ENCODE assay signal across 8 mouse cellular contexts in the genomic region with DNA sequence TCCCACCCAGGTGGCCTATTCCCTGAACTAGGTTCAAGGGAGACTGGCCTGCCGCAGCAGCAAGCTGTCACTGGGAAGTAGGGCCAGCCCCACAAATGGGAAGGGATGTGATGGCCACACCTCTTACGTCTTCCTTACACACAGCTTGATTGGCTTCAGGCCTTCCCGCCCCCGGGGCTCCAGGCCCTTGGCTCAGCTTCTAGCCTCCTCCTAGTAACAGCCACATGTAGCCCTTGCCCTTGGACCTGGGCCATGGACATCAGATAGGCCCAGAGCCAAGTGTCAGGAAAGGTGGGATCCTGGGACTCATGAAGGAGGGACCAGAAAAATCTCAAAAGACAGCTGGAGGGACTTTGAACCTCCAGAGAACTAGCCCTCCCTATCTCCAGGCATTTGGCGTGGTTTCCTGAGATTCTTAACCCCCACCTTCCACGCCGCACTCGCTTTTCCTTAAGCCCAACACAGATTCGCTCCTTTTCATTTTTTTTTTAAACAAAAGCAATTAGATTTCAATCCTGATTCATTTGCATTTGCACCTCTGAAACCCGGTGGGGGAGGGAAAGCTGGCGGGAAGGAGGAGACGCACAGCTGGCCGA. TPM values are rescaled to one million over a fixed set of nuclear protein-coding genes. Genes with fewer than 3 reads are reported as not detected.
A peak's percentile ranks its signal among the peaks of the same experiment; 100 is the strongest.
DNase-seq lines count a peak whose midpoint lies in the region; ATAC-seq and TF ChIP-seq lines count a peak whose summit lies in the region.

No protein-coding gene starts in this region.

- no peak overlapping the region for H3K9ac ChIP-seq in liver, embryonic 12.5 days
- peak overlapping the region; percentile 49 for H3K9ac ChIP-seq in neural tube, embryonic 15.5 days (replicated peaks)

- H3K27ac ChIP-seq in testis, adult 2 months (ENCODE audit: control insufficient read depth, insufficient read depth, low read depth, low read length) = peak overlapping the region; percentile 43; the same call in 1 of the 2 replicates
- H3K27ac ChIP-seq in cortical plate, adult 2 months (ENCODE audit: insufficient read depth, low read length) = no peak overlapping the region
- H3K27ac ChIP-seq in liver, embryonic 12.5 days = no peak overlapping the region
- H3K27ac ChIP-seq in neural tube, embryonic 15.5 days (replicated peaks) = peak overlapping the region; percentile 92

- no peak for TF ChIP-seq CTCF in testis, adult 2 months (IDR thresholded peaks at IDR 0.05; ENCODE audit: control insufficient read depth, insufficient read depth, insufficient replicate concordance, low read depth, low read length)
- no peak for TF ChIP-seq CTCF in cortical plate, adult 2 months (IDR thresholded peaks at IDR 0.05; ENCODE audit: extremely low read depth, insufficient read depth, low read length)

- H3K36me3 ChIP-seq in testis, adult 2 months (ENCODE audit: control insufficient read depth, insufficient read depth, low read length) = no peaks in the 10 kb centered on the region
- no peaks in the 10 kb centered on the region for H3K36me3 ChIP-seq in liver, embryonic 12.5 days
- no peaks in the 10 kb centered on the region for H3K36me3 ChIP-seq in neural tube, embryonic 15.5 days

- ATAC-seq in liver, embryonic 12.5 days = peak; percentile 23
- ATAC-seq in neural tube, embryonic 15.5 days (ENCODE audit: low FRiP score) = no peak

- DNase-seq in testis, postnatal 10 days (ENCODE audit: low spot score) = no peak
- peak; percentile 77 to 78 for DNase-seq in heart, postnatal 10 days
- no peak for DNase-seq in right cerebral cortex, postnatal 14 days
- no peak for DNase-seq in spleen, adult 18-20 months

- H3K9me3 ChIP-seq in liver, embryonic 12.5 days (replicated peaks) = no peaks in the 10 kb centered on the region
- H3K9me3 ChIP-seq in neural tube, embryonic 15.5 days (replicated peaks) = no peaks in the 10 kb centered on the region

- intact Hi-C loops in heart, postnatal 10 days (cut with DNase I) = loop anchor here (1.0 kb wide), 1 partner anchor 138 kb away; no protein-coding TSS in a partner anchor

- H3K4me1 ChIP-seq in testis, adult 2 months (ENCODE audit: control insufficient read depth, insufficient read depth, low read length) = peaks cover 36% of the 10 kb centered on the region
- H3K4me1 ChIP-seq in cortical plate, adult 2 months (ENCODE audit: control insufficient read depth, insufficient read depth, low read length) = no peaks in the 10 kb centered on the region
- H3K4me1 ChIP-seq in liver, embryonic 12.5 days = peaks cover 30% of the 10 kb centered on the region
- peaks cover 63% of the 10 kb centered on the region for H3K4me1 ChIP-seq in neural tube, embryonic 15.5 days

- no peak for TF ChIP-seq POLR2A in testis, adult 2 months (IDR thresholded peaks at IDR 0.05; ENCODE audit: control insufficient read depth, low read depth, low read length)
- no peak for TF ChIP-seq POLR2A in cortical plate, adult 2 months (IDR thresholded peaks at IDR 0.05; ENCODE audit: extremely low read depth, insufficient read depth, low read length)

- WGBS in liver, embryonic 12.5 days (ENCODE audit: insufficient replicate concordance) = 4% methylated on average over 13 of the region's 13 CpGs
- WGBS in neural tube, embryonic 15.5 days = 3% methylated on average over 13 of the region's 13 CpGs

- peak overlapping the region; percentile 57 for H3K4me2 ChIP-seq in liver, embryonic 12.5 days
- peak overlapping the region; percentile 82 for H3K4me2 ChIP-seq in neural tube, embryonic 15.5 days

- peak overlapping the region; percentile 56 for H3K4me3 ChIP-seq in testis, adult 2 months (ENCODE audit: control insufficient read depth, low read depth, low read length)
- H3K4me3 ChIP-seq in cortical plate, adult 2 months (ENCODE audit: insufficient read depth, low read length) = peak overlapping the region; percentile 81
- peak overlapping the region; percentile 27 for H3K4me3 ChIP-seq in liver, embryonic 12.5 days
- peak overlapping the region; percentile 38 for H3K4me3 ChIP-seq in neural tube, embryonic 15.5 days (replicated peaks)

- peaks cover 2% of the 10 kb centered on the region; the same call in 1 of the 2 replicates for H3K27me3 ChIP-seq in testis, adult 2 months (ENCODE audit: control insufficient read depth, insufficient read depth, low read length)
- H3K27me3 ChIP-seq in liver, embryonic 12.5 days (replicated peaks) = peaks cover 100% of the 10 kb centered on the region
- peaks cover 48% of the 10 kb centered on the region for H3K27me3 ChIP-seq in neural tube, embryonic 15.5 days (replicated peaks)

RNA-seq across cellular contexts. Expression of gene Cbx8, which starts 12.0 kb away (rescaled TPM):
- 0.53 and 0.79 TPM in 2 replicates for polyA plus RNA-seq in testis, adult 2 months (2012; rRNA removed)
- polyA plus RNA-seq in cortical plate, adult 2 months (2012; rRNA removed) = 6.0 and 7.4 TPM in 2 replicates
- 1 to 10 TPM; 5.6 to 7.5 TPM for total RNA-seq in heart, postnatal 10 days (2021)
- polyA plus RNA-seq in liver, embryonic 12.5 days (2016; fragmentation: Nextera tagmentation; extraction: Ambion mirVana) = 2.5 and 3.3 TPM in 2 replicates
- 7.2 and 7.3 TPM in 2 replicates for polyA plus RNA-seq in neural tube, embryonic 15.5 days (2015; fragmentation: Nextera tagmentation; extraction: Ambion mirVana)

RNA-seq across cellular contexts. Expression of gene Cbx2, which starts 30.0 kb away (rescaled TPM):
- polyA plus RNA-seq in testis, adult 2 months (2012; rRNA removed) = 2.3 and 2.4 TPM in 2 replicates
- polyA plus RNA-seq in cortical plate, adult 2 months (2012; rRNA removed) = 2.6 and 2.8 TPM in 2 replicates
- total RNA-seq in heart, postnatal 10 days (2021) = 1 to 10 TPM; 5.2 to 6.8 TPM
- polyA plus RNA-seq in liver, embryonic 12.5 days (2016; fragmentation: Nextera tagmentation; extraction: Ambion mirVana) = 8.6 TPM in 2 replicates
- polyA plus RNA-seq in neural tube, embryonic 15.5 days (2015; fragmentation: Nextera tagmentation; extraction: Ambion mirVana) = 8.3 and 13.3 TPM in 2 replicates

RNA-seq across cellular contexts. Expression of gene Cbx4, which starts 33.3 kb away (rescaled TPM):
- polyA plus RNA-seq in testis, adult 2 months (2012; rRNA removed) = 3.3 and 3.8 TPM in 2 replicates
- 45.3 and 47.5 TPM in 2 replicates for polyA plus RNA-seq in cortical plate, adult 2 months (2012; rRNA removed)
- total RNA-seq in heart, postnatal 10 days (2021) = 10 to 100 TPM; 22.1 to 22.6 TPM
- 3.2 and 3.3 TPM in 2 replicates for polyA plus RNA-seq in liver, embryonic 12.5 days (2016; fragmentation: Nextera tagmentation; extraction: Ambion mirVana)
- polyA plus RNA-seq in neural tube, embryonic 15.5 days (2015; fragmentation: Nextera tagmentation; extraction: Ambion mirVana) = 20.2 and 24.2 TPM in 2 replicates

Comparison
In these comparisons a context has a peak if more than half of its experiments do, and no peak if none do; other contexts are left out.
1. H3K27ac ChIP-seq: peak in testis, adult 2 months (single experiment) and neural tube, embryonic 15.5 days (single experiment); none in cortical plate, adult 2 months (single experiment) and liver, embryonic 12.5 days (single experiment).
2. H3K4me3 ChIP-seq: peak in every context shown above with its lines; median percentile 81 in cortical plate, adult 2 months; 56 in testis, adult 2 months; 38 in neural tube, embryonic 15.5 days; 27 in liver, embryonic 12.5 days.
3. DNase-seq: peak in heart, postnatal 10 days (2 of 2); none in testis, postnatal 10 days (single experiment), right cerebral cortex, postnatal 14 days (single experiment) and spleen, adult 18-20 months (0 of 2).